Mouse (Mus musculus) testis, adult 10 weeks (tissue): ENCODE results near the gene Ccdc122. TPM values are rescaled to one million over a fixed set of nuclear protein-coding genes. Genes with fewer than 3 reads are reported as not detected.

Experiments
- polyA plus RNA-seq: library from polyadenylated mRNA; stranded (reverse); fragments of 350-450 nt; fragmentation: Illumina TruSeq; extraction: RNeasy Lipid Tissue Mini Kit (QIAGEN cat#74804); gene quantifications from one replicate; pipeline ENCODE4 v1.2.3, GENCODE M21; 2014; ENCODE audit warnings: low read depth, low replicate concordance

Ccdc122 gene
- 35.7 TPM for polyA plus RNA-seq

DNA sequence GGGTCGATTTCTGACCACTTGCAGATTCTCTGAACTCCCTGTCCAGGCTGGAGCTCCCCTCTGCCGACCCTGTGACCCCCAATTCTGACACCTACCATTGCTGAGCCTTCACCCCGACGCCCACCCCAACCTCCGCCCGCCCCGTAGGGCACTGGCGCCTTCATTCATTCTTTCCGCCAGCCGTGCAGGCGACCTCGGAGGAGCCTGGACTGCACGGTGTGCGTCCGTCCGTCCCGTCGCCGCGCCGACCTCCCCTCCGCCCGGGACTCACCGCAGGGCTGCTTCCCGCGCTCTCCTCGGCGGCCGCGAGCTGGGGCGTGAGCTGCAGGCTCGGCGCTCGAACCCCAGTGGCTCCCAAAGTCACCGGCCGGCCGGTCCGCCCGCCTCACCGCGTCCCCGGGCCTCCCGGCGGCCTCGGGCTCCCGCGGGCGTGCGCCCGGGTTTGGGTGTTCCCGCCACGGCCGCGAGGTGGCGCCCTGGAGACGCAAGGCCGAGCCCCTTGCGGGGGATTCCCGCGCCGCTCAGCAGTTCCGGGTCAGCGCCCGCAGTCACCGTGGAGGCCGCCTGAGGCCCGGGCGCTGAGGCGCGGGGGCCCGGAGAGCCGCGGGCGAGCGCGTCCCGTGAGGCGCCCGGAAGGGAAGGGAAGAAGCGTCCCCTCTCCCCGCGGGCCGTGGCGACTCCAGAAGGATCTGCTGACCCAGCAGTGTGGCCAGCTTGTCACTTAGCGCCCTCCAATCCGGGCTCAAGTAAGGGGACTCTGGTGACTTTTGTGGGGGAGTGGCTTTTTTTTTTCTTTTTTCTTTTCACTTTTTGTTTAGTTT is at the start of gene Ccdc122, which contains the start of gene Lacc1:
Gene Ccdc122, plus strand, starts transcription at position 547 of the 821 bp plus-strand sequence.
Gene Lacc1, minus strand, starts transcription at position 679 of the 821 bp plus-strand sequence.

DNA sequence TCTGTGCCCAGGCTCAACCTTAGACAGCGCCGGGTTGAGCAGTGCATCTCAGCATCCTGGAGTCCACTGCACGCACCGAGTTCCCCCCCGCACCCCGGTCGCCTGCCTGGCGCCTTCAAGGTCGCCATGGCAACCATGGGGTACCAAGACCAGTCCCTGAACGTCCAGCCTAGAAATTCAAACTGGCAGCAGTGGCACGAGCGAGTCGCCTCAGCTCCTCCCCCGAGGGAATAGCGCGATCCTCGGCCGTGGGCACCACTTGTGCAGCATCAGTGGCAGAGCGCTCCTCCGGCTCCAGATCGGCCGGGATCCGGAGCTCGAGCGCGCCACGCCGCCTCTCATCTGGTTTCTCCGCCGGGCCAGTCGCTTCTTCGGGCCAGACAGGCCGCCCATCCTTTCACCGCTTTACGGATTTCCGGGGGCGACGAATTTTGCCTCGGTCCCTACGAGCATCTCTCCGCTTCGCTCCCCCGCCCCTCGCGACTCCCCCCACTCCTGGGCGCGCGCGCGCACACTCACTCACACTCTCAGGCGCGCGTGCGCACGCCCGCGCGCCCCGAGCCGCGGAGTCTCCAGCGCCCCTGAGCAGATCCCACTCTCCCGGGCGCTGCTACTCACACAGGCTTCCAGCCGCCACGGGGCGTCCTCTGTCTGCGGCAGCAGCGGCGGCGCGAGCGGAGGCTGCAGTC is 119.8 kb downstream of the Ccdc122 start, which contains the start of gene Enox1:
Gene Enox1, plus strand, starts transcription at position 542 of the 689 bp plus-strand sequence.

Other genes with a start within 250 kb of the Ccdc122 start
- gene Lacc1, start 132 bp downstream of the Ccdc122 start, polyA plus RNA-seq = 7.3 TPM
- gene Enox1, start 120.0 kb downstream of the Ccdc122 start, polyA plus RNA-seq = 6.6 TPM